Mouse (Mus musculus) cortical plate, adult 2 months (tissue): ENCODE measurements around the gene Bach1. TPM values are rescaled to one million over a fixed set of nuclear protein-coding genes. Genes with fewer than 3 reads are reported as not detected.

ENCODE experiments used
- H3K27ac ChIP-seq: fragments of 200-500 bp; 2 replicates; pipeline ENCODE4 v1.5.1; 2012; ENCODE audit warnings: low read length, control low read depth, inconsistent platforms; ENCODE audit not compliant: insufficient read depth
- H3K4me1 ChIP-seq: fragments of 200-500 bp; 2 replicates; pipeline ENCODE4 v1.6.1; 2011; ENCODE audit warnings: low read length; ENCODE audit not compliant: control insufficient read depth, insufficient read depth
- H3K4me3 ChIP-seq: fragments of 200-500 bp; 2 replicates; pipeline ENCODE4 v1.5.1; 2011; ENCODE audit warnings: mild to moderate bottlenecking, low read length, control low read depth; ENCODE audit not compliant: insufficient read depth
- CTCF ChIP-seq: fragments of 200-500 bp; IDR thresholded peaks from 2 replicates; pipeline ENCODE4 v1.5.1; 2011; ENCODE audit warnings: mild to moderate bottlenecking, control low read depth, low read length; ENCODE audit not compliant: insufficient read depth; ENCODE audit errors: extremely low read depth
- POLR2A ChIP-seq: fragments of 200-500 bp; IDR thresholded peaks from 2 replicates; pipeline ENCODE4 v1.6.1; 2011; ENCODE audit warnings: mild to moderate bottlenecking, low read length, control low read depth; ENCODE audit not compliant: insufficient read depth; ENCODE audit errors: extremely low read depth
- polyA plus RNA-seq: library from polyadenylated mRNA; depleted of rRNA; stranded (reverse); fragments of >200 nt; gene quantifications from 2 replicates; pipeline ENCODE4 v1.2.3, GENCODE M21; 2012

Bach1 gene
- polyA plus RNA-seq, 1 experiment: 6.1 TPM

- no peak for TF ChIP-seq POLR2A
- TF ChIP-seq CTCF: no peak
- no peaks in the 10 kb centered on the region for H3K4me1 ChIP-seq
- H3K4me3 ChIP-seq: no peak overlapping the region
Measured at GRCm38 (mm10) chr16:87752482-87752881, 53.7 kb downstream of the Bach1 start.

GRCm38 (mm10) chr16:87754858-87755257, 56.1 kb downstream of the Bach1 start:
- TF ChIP-seq POLR2A: no peak
- TF ChIP-seq CTCF: peak; percentile 78
- H3K27ac ChIP-seq: no peak overlapping the region
- no peak overlapping the region for H3K4me3 ChIP-seq
- H3K4me1 ChIP-seq: no peaks in the 10 kb centered on the region

More at GRCm38 (mm10) chr16:87752482-87752881, 53.7 kb downstream of the Bach1 start:
- no peak overlapping the region for H3K27ac ChIP-seq

- H3K4me1 ChIP-seq: no peaks in the 10 kb centered on the region
Measured at GRCm38 (mm10) chr16:87755915-87756314, 57.2 kb downstream of the Bach1 start.

GRCm38 (mm10) chr16:87758016-87758415, 59.3 kb downstream of the Bach1 start:
- H3K4me3 ChIP-seq: no peak overlapping the region
- no peak overlapping the region for H3K27ac ChIP-seq
- H3K4me1 ChIP-seq: no peaks in the 10 kb centered on the region
- TF ChIP-seq CTCF (no peak), POLR2A (no peak)

More at GRCm38 (mm10) chr16:87755915-87756314, 57.2 kb downstream of the Bach1 start:
- no peak for TF ChIP-seq CTCF
- no peak for TF ChIP-seq POLR2A
- Histone ChIP-seq H3K27ac (no peak overlapping the region), H3K4me3 (no peak overlapping the region)

GRCm38 (mm10) chr16:87764668-87765109, 65.9 kb downstream of the Bach1 start:
- H3K4me1 ChIP-seq: no peaks in the 10 kb centered on the region
- H3K4me3 ChIP-seq: no peak overlapping the region
- no peak overlapping the region for H3K27ac ChIP-seq
- no peak for TF ChIP-seq POLR2A
- TF ChIP-seq CTCF: no peak

- TF ChIP-seq POLR2A (no peak), CTCF (peak; percentile 44)
Measured at GRCm38 (mm10) chr16:87765984-87766383, 67.2 kb downstream of the Bach1 start.

GRCm38 (mm10) chr16:87770576-87770975, 71.8 kb downstream of the Bach1 start:
- Histone ChIP-seq H3K4me1 (no peaks in the 10 kb centered on the region), H3K27ac (no peak overlapping the region), H3K4me3 (no peak overlapping the region)
- TF ChIP-seq CTCF (no peak), POLR2A (no peak)

More at GRCm38 (mm10) chr16:87765984-87766383, 67.2 kb downstream of the Bach1 start:
- Histone ChIP-seq H3K27ac (no peak overlapping the region), H3K4me1 (no peaks in the 10 kb centered on the region), H3K4me3 (no peak overlapping the region)

- no peaks in the 10 kb centered on the region for H3K4me1 ChIP-seq
Measured at GRCm38 (mm10) chr16:87771926-87772325, 73.2 kb downstream of the Bach1 start.

GRCm38 (mm10) chr16:87774398-87774797, 75.7 kb downstream of the Bach1 start:
- Histone ChIP-seq H3K4me1 (no peaks in the 10 kb centered on the region), H3K4me3 (no peak overlapping the region), H3K27ac (no peak overlapping the region)
- peak; percentile 27 for TF ChIP-seq CTCF
- no peak for TF ChIP-seq POLR2A

More at GRCm38 (mm10) chr16:87771926-87772325, 73.2 kb downstream of the Bach1 start:
- no peak overlapping the region for H3K4me3 ChIP-seq
- no peak for TF ChIP-seq CTCF
- no peak for TF ChIP-seq POLR2A
- no peak overlapping the region for H3K27ac ChIP-seq

GRCm38 (mm10) chr16:87777373-87777772, 78.6 kb downstream of the Bach1 start:
- no peak overlapping the region for H3K27ac ChIP-seq
- H3K4me3 ChIP-seq: no peak overlapping the region
- no peak for TF ChIP-seq POLR2A
- no peak for TF ChIP-seq CTCF
- no peaks in the 10 kb centered on the region for H3K4me1 ChIP-seq
